Mouse (Mus musculus): Measurements from ENCODE around the gene Izumo1. TPM values are rescaled to one million over a fixed set of nuclear protein-coding genes. Genes with fewer than 3 reads are reported as not detected.
"Not testable (repeated sequence)": the region's sequence is repeated elsewhere in the genome, so short reads cannot be mapped to it uniquely, and the experiment has no call there.

Gene Izumo1
- polyA plus RNA-seq, 1 experiment from 2014 or later: 0.41 TPM

DNA sequence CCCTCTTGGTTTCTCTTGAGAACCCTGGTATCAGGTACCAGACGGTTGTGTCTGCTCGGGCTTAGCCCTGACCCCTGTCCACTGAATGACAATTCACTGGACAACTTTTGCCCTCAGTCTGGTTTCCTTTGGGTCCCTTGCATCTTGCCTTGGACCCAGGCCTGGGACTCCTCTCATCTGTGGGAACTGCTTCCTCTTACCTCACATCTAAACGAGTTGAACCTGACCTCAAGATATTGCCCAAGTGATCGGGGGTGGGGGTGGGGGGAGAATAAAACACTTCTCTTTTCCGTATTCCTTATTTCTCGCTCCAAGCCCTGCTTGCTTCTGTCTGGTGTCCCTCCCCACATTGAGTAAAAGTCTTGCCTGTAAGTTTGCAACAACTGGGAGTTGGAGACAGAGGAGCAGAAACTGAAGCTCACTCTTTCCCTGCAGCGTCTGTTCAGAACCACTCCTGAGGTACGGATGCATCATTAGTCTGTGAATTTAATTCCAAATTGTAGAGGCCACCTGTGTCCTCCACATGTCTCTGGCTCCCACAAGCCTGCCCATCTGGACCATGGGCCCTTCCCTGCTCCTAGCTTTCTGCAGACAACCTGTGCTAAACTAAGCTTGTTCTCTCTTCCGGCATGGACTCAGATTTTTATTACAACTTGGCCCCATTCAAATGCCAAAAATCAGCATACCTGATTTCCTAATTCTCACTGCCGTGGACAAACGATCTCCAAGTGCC, 39.3 kb downstream of the Izumo1 start:
- H3K27ac ChIP-seq (replicated peaks in 1 of 2; ENCODE audit: control insufficient read depth in 1 of 2, insufficient read depth in 1 of 2, low read depth in 2 of 2, low read length in 2 of 2): no peak overlapping the region
- H3K36me3 ChIP-seq (ENCODE audit: control insufficient read depth, insufficient read depth, low read length): no peaks in the 10 kb centered on the region
- ATAC-seq (ENCODE audit: insufficient number of reproducible peaks, insufficient read depth, low FRiP score, low read depth): no peak
- H3K9ac ChIP-seq (ENCODE audit: low read length): no peak overlapping the region
- 79% methylated on average over 11 of the region's 11 CpGs for WGBS
- H3K4me2 ChIP-seq (ENCODE audit: low read length): no peak overlapping the region
- H3K27me3 ChIP-seq (ENCODE audit: control insufficient read depth, insufficient read depth, low read length): no peaks in the 10 kb centered on the region
- H3K9me3 ChIP-seq (ENCODE audit: control insufficient read depth, low read length): peaks cover 7% of the 10 kb centered on the region; the same call in 1 of the 2 replicates
- H3K4me3 ChIP-seq (ENCODE audit: control insufficient read depth in 1 of 2, insufficient read depth in 1 of 2, low read depth in 1 of 2, low read length in 2 of 2): no peak overlapping the region
- peaks cover 3 to 9% of the 10 kb centered on the region in 2 experiments; a peak in 1 of 4 replicates for H3K4me1 ChIP-seq (ENCODE audit: control insufficient read depth in 2 of 2, insufficient read depth in 2 of 2, low read length in 2 of 2)

GRCm38 (mm10) chr7:45661702-45662101, 40.1 kb downstream of the Izumo1 start:
- not testable (repeated sequence) for H3K4me1 ChIP-seq (ENCODE audit: control insufficient read depth in 2 of 2, insufficient read depth in 2 of 2, low read length in 2 of 2); ATAC-seq (ENCODE audit: insufficient number of reproducible peaks, insufficient read depth, low FRiP score, low read depth); H3K27ac ChIP-seq (replicated peaks in 1 of 2; ENCODE audit: control insufficient read depth in 1 of 2, insufficient read depth in 1 of 2, low read depth in 2 of 2, low read length in 2 of 2); H3K27me3 ChIP-seq (ENCODE audit: control insufficient read depth, insufficient read depth, low read length); H3K4me3 ChIP-seq (ENCODE audit: control insufficient read depth in 1 of 2, insufficient read depth in 1 of 2, low read depth in 1 of 2, low read length in 2 of 2); H3K9ac ChIP-seq (ENCODE audit: low read length); H3K4me2 ChIP-seq (ENCODE audit: low read length); H3K9me3 ChIP-seq (ENCODE audit: control insufficient read depth, low read length); H3K36me3 ChIP-seq (ENCODE audit: control insufficient read depth, insufficient read depth, low read length)
- WGBS: 83% methylated on average over 6 of the region's 6 CpGs

- peaks cover 4% of the 10 kb centered on the region; the same call in 1 of the 2 replicates for H3K9me3 ChIP-seq (ENCODE audit: control insufficient read depth, low read length)
- no peak overlapping the region for H3K27ac ChIP-seq (replicated peaks in 1 of 2; ENCODE audit: control insufficient read depth in 1 of 2, insufficient read depth in 1 of 2, low read depth in 2 of 2, low read length in 2 of 2)
- peaks cover 3 to 9% of the 10 kb centered on the region in 2 experiments; a peak in 1 of 4 replicates for H3K4me1 ChIP-seq (ENCODE audit: control insufficient read depth in 2 of 2, insufficient read depth in 2 of 2, low read length in 2 of 2)
- H3K36me3 ChIP-seq (ENCODE audit: control insufficient read depth, insufficient read depth, low read length): no peaks in the 10 kb centered on the region
- H3K4me2 ChIP-seq (ENCODE audit: low read length): no peak overlapping the region
- no peak overlapping the region for H3K9ac ChIP-seq (ENCODE audit: low read length)
- ATAC-seq (ENCODE audit: insufficient number of reproducible peaks, insufficient read depth, low FRiP score, low read depth): no peak
- H3K27me3 ChIP-seq (ENCODE audit: control insufficient read depth, insufficient read depth, low read length): no peaks in the 10 kb centered on the region
- 53% methylated on average over 13 of the region's 13 CpGs for WGBS
- no peak overlapping the region for H3K4me3 ChIP-seq (ENCODE audit: control insufficient read depth in 1 of 2, insufficient read depth in 1 of 2, low read depth in 1 of 2, low read length in 2 of 2)
Measured at GRCm38 (mm10) chr7:45665303-45666138, 43.9 kb downstream of the Izumo1 start.

DNA sequence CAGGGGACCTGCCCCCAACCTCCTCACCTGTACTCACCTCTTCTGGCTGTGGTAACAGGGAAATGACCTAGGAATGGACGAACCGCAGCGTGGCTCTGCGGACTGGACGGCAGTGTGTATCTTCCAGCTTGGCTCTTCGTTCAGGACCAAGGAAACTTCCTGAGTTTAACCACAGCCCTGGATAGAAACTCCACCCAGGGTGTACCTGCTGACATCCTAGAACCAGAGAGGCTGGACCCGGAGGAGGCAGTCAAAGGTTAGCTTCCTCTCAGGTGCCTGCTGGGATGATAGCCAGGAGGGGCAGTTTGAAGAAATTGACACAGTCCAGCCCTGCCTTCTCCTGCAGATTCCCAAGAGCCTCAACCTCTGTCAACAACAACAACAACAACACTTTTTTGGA, 44.5 kb downstream of the Izumo1 start, which contains the start of gene Fut2:
Gene Fut2 (minus strand): TSS at position 234 of the 400 bp plus-strand sequence.
- no peaks in the 10 kb centered on the region for H3K36me3 ChIP-seq (ENCODE audit: control insufficient read depth, insufficient read depth, low read length)
- H3K27ac ChIP-seq (replicated peaks in 1 of 2; ENCODE audit: control insufficient read depth in 1 of 2, insufficient read depth in 1 of 2, low read depth in 2 of 2, low read length in 2 of 2): no peak within 1 kb of the TSS
- H3K9me3 ChIP-seq (ENCODE audit: control insufficient read depth, low read length): peaks cover 4% of the 10 kb centered on the region; the same call in 1 of the 2 replicates
- no peaks in the 10 kb centered on the region for H3K27me3 ChIP-seq (ENCODE audit: control insufficient read depth, insufficient read depth, low read length)
- no peak for ATAC-seq (ENCODE audit: insufficient number of reproducible peaks, insufficient read depth, low FRiP score, low read depth)
- no peak within 1 kb of the TSS for H3K4me2 ChIP-seq (ENCODE audit: low read length)
- WGBS: 82% methylated on average over 7 of the region's 7 CpGs
- no peak within 1 kb of the TSS for H3K9ac ChIP-seq (ENCODE audit: low read length)
- H3K4me1 ChIP-seq (ENCODE audit: control insufficient read depth in 2 of 2, insufficient read depth in 2 of 2, low read length in 2 of 2): peaks cover 3 to 9% of the 10 kb centered on the region in 2 experiments; a peak in 1 of 4 replicates
- H3K4me3 ChIP-seq (ENCODE audit: control insufficient read depth in 1 of 2, insufficient read depth in 1 of 2, low read depth in 1 of 2, low read length in 2 of 2): no peak within 1 kb of the TSS

- no peak overlapping the region for H3K27ac ChIP-seq (replicated peaks in 1 of 2; ENCODE audit: control insufficient read depth in 1 of 2, insufficient read depth in 1 of 2, low read depth in 2 of 2, low read length in 2 of 2)
- WGBS: 76% methylated on average over 14 of the region's 14 CpGs
Measured at GRCm38 (mm10) chr7:45667761-45668160, 46.1 kb downstream of the Izumo1 start.

DNA sequence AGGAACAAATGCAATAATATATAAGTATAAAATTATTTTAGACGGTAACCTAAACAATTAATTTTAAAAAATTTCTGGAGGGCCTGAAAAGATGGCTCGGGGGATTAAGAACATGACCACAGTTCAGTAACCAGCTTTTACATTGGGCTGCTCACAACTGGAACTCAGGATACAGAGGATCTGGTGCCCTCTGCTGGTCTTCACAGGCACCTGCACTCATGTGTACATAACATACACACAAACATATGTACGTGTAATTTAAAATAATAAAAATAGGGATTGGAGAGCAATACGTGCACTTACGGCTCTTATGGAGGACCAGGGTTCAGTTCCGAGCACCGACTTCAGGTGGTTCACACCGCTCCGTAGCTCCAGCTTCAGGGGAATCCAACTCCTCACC, 47.3 kb downstream of the Izumo1 start:
- Histone ChIP-seq H3K9me3 (ENCODE audit: control insufficient read depth, low read length) (peaks cover 4% of the 10 kb centered on the region; the same call in 1 of the 2 replicates), H3K4me1 (ENCODE audit: control insufficient read depth in 2 of 2, insufficient read depth in 2 of 2, low read length in 2 of 2) (peaks cover 3 to 7% of the 10 kb centered on the region in 2 experiments; a peak in 1 of 4 replicates), H3K9ac (ENCODE audit: low read length) (no peak overlapping the region), H3K4me3 (ENCODE audit: control insufficient read depth in 1 of 2, insufficient read depth in 1 of 2, low read depth in 1 of 2, low read length in 2 of 2) (no peak overlapping the region), H3K27ac (replicated peaks in 1 of 2; ENCODE audit: control insufficient read depth in 1 of 2, insufficient read depth in 1 of 2, low read depth in 2 of 2, low read length in 2 of 2) (no peak overlapping the region), H3K36me3 (ENCODE audit: control insufficient read depth, insufficient read depth, low read length) (no peaks in the 10 kb centered on the region), H3K4me2 (ENCODE audit: low read length) (no peak overlapping the region), H3K27me3 (ENCODE audit: control insufficient read depth, insufficient read depth, low read length) (no peaks in the 10 kb centered on the region)
- WGBS: 95% methylated on average over 9 of the region's 9 CpGs
- ATAC-seq (ENCODE audit: insufficient number of reproducible peaks, insufficient read depth, low FRiP score, low read depth): no peak

More at GRCm38 (mm10) chr7:45667761-45668160, 46.1 kb downstream of the Izumo1 start:
- Histone ChIP-seq H3K27me3 (ENCODE audit: control insufficient read depth, insufficient read depth, low read length) (no peaks in the 10 kb centered on the region), H3K4me3 (ENCODE audit: control insufficient read depth in 1 of 2, insufficient read depth in 1 of 2, low read depth in 1 of 2, low read length in 2 of 2) (no peak overlapping the region), H3K9me3 (ENCODE audit: control insufficient read depth, low read length) (peaks cover 4% of the 10 kb centered on the region; the same call in 1 of the 2 replicates), H3K4me2 (ENCODE audit: low read length) (no peak overlapping the region), H3K4me1 (ENCODE audit: control insufficient read depth in 2 of 2, insufficient read depth in 2 of 2, low read length in 2 of 2) (peaks cover 3 to 9% of the 10 kb centered on the region in 2 experiments; a peak in 1 of 4 replicates), H3K9ac (ENCODE audit: low read length) (no peak overlapping the region), H3K36me3 (ENCODE audit: control insufficient read depth, insufficient read depth, low read length) (no peaks in the 10 kb centered on the region)
- no peak for ATAC-seq (ENCODE audit: insufficient number of reproducible peaks, insufficient read depth, low FRiP score, low read depth)

DNA sequence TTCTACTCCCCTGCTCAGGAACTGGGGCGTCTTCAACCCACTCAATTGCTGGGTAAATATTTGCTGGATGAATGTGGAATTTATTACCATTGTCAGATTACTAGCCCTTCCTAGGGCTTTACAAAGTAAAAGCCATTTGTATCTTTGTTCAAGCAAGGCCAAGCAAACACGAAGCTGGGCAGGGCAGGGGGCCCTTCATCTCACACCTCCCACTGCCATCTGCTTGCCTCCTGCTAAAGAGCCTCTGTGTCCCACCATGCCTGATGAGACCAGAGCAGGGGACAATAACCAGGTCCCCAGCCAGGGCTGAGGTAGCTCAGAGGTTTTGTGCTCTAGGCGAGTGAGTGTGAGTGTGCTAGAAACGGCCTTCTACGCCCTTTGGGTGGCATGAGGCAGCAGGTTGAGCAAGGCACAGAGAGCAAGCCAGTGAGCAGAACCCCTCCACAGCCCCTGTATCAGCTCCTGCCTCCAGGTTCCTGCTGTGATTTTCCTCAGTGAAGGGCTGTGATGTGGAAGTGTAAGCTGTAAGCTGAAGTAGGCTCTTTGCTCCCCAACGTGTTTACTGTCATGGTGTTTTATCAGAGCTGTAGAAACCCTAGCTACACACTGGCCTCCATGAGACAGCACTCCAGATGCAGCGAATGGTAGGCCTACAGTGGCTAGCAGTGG, 56.1 kb downstream of the Izumo1 start:
- H3K4me1 ChIP-seq (ENCODE audit: control insufficient read depth in 2 of 2, insufficient read depth in 2 of 2, low read length in 2 of 2): peaks cover 5 to 15% of the 10 kb centered on the region in 2 experiments
- no peaks in the 10 kb centered on the region for H3K27me3 ChIP-seq (ENCODE audit: control insufficient read depth, insufficient read depth, low read length)
- ATAC-seq (ENCODE audit: insufficient number of reproducible peaks, insufficient read depth, low FRiP score, low read depth): no peak
- H3K36me3 ChIP-seq (ENCODE audit: control insufficient read depth, insufficient read depth, low read length): no peaks in the 10 kb centered on the region
- H3K9ac ChIP-seq (ENCODE audit: low read length): no peak overlapping the region
- H3K9me3 ChIP-seq (ENCODE audit: control insufficient read depth, low read length): no peaks in the 10 kb centered on the region
- 76% methylated on average over 7 of the region's 7 CpGs for WGBS
- no peak overlapping the region for H3K27ac ChIP-seq (replicated peaks in 1 of 2; ENCODE audit: control insufficient read depth in 1 of 2, insufficient read depth in 1 of 2, low read depth in 2 of 2, low read length in 2 of 2)
- no peak overlapping the region for H3K4me3 ChIP-seq (ENCODE audit: control insufficient read depth in 1 of 2, insufficient read depth in 1 of 2, low read depth in 1 of 2, low read length in 2 of 2)
- no peak overlapping the region for H3K4me2 ChIP-seq (ENCODE audit: low read length)

Data from heart, embryonic 14.5 days (tissue).